Mouse (Mus musculus): Measurements from ENCODE around the gene Lhpp.
"Not testable (repeated sequence)": the region's sequence is repeated elsewhere in the genome, so short reads cannot be mapped to it uniquely, and the experiment has no call there.

Lhpp gene

DNA sequence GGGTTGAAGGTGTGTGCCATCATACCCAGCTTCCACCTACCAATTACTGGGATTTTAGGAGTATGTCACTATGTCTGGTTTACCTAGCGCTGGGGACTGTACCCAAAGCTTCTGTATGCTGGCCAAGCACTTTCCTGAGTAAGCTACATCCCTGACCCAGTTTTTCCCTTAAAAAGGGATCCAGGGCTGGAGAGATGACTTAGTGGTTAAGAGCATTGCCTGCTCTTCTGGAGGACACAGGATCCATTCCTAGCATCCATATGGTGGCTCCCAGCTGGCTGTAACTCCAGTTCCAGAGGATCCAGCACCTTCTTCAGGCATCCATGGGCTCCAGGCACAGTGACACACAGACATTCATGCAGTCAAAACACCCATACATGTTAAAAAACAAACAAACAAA lies 36.1 kb downstream of the Lhpp start:
- DNase-seq (ENCODE audit: extremely low spot score), result no peak

GRCm38 (mm10) chr7:132654412-132654811 lies 44.0 kb downstream of the Lhpp start:
- no peak for DNase-seq (ENCODE audit: extremely low spot score)

- DNase-seq (ENCODE audit: extremely low spot score), result peak; percentile 90
These were observed 45.6 kb downstream of the Lhpp start for GRCm38 (mm10) chr7:132656075-132656474.

DNA sequence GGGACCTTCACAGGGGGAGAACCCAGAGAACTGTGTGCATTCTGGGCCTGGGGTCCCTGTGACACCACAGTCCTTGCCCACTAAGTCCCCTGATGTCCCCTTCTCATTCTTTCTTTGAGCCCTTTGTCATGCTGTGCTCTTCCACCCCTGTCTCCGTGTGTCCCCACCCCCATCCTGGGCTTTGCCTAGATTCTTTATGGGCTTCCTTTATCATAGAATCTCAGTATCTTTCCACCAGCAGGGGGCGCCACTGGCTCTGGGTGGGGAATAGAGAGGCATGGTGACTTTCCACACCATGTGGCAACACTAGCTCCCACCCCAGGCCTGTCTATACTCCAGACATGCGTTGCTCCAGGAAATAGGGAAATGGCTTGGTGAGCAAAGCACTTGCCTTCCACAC lies 46.1 kb downstream of the Lhpp start:
- DNase-seq (ENCODE audit: extremely low spot score), result peak; percentile 88

DNA sequence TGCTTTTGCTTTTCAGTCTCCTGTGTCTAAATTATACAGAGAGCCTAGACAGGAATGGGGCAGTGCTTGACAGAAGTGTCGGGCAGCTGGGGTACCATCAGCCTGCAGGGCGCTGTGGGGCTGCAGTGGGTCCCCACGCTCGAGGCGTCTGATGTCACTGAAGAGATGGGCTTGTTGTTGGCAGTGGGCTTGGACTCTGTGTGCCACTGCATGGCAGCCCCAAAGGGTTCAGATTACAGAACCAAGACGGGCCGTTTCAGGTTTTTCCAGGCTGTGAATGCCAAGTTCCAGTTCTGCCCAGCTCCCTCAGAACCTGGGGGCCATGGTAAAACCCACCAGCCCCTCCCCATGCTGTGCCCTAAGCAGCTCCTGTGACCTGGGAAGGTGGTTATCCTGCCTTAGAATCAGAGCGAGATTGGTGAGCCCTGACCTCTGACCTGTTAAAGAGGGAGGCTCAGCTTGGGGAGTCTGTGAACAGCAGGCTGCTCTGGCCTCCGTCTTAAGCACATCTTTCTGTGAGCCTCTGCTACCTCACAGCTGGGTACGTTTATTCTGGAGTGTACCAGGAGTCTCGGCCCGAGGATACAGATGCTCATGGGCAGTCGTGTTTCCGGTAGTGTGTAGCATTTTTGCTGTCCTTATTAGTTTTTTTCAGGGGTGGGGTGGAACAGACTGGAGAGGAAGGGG lies 47.1 kb downstream of the Lhpp start:
- peak; percentile 43 for DNase-seq (ENCODE audit: extremely low spot score)

GRCm38 (mm10) chr7:132658058-132658450 lies 47.6 kb downstream of the Lhpp start:
- no peak for DNase-seq (ENCODE audit: extremely low spot score)

- no peak for DNase-seq (ENCODE audit: extremely low spot score)
These were observed 48.2 kb downstream of the Lhpp start for GRCm38 (mm10) chr7:132658688-132659087.

- DNase-seq (ENCODE audit: extremely low spot score), result no peak
These were observed 49.2 kb downstream of the Lhpp start for GRCm38 (mm10) chr7:132659633-132660032.

DNA sequence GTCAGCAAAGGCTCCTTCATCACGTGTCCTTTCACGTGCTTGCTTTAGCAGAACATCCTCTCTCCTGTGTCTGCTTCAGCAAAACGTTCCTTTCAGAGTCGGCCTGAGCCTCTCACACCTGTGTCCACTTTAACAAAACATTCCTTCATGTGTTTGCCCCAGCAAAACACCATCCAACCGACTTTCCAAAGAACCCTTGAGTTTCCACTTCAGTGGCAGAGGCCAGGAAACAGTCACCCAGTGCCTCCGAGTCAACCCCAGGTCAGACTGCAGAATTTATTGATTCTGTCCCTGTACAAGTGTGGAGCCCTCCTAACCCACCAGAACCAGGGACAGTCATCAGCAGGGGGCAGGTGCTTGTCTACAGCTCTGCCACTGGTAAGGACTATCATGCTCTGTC lies 52.4 kb downstream of the Lhpp start:
- DNase-seq (ENCODE audit: extremely low spot score), result not testable (repeated sequence)

DNA sequence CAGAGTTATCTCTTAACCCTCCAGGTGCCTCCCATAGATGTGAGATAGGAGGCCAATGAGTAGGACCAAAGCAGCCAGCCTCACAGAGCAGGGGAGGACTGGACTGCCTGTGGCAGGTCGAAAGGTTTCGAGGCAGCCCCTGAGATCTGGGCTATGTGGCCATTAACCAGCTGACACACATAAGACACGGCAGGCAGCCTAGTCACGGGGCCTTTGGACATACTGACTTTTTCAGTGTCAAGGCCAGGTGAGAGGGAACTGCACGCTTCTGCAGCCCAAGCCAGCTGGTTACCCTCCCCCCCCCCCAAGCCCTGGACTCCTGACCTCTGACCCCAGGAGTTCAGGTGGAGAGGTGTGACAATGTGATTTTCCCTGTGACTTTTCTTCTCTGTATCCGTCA lies 54.4 kb downstream of the Lhpp start:
- no peak for DNase-seq (ENCODE audit: extremely low spot score)

DNA sequence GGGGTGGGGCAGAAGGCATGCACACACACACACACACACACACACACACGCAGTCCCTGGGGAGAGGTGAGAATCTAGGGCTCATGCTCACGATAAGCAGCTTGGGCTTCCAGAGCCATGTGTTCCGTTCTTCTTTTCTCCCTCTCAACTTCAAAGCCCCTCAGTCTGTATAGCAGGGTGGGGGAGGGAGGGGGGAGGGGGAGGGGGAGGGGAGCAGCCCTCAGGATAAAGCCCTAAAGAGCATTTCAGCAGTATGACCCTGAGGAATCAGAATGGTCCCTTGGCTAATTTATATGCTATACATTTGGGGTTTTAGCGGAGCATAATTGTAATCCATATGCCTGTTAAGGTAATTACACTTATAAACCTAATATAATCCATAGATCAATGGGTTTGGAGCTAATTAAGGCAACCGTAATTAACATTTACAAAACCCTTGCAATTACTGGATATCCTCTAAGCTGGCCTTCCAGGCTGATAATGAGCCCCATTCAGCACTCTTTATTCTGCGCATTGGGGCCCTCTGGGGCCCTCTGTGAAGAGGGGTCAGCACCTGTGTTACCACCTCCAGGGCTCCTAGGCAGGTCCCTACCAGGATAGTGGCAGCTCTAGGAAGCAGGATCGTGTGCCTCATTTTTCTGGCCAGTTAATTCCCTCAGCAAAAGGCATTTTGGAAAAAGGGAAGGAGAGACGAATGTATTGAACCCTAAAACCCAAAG lies 55.4 kb downstream of the Lhpp start:
- DNase-seq (ENCODE audit: extremely low spot score), result no peak

GRCm38 (mm10) chr7:132666516-132666915 lies 56.1 kb downstream of the Lhpp start:
- DNase-seq (ENCODE audit: extremely low spot score), result no peak

DNA sequence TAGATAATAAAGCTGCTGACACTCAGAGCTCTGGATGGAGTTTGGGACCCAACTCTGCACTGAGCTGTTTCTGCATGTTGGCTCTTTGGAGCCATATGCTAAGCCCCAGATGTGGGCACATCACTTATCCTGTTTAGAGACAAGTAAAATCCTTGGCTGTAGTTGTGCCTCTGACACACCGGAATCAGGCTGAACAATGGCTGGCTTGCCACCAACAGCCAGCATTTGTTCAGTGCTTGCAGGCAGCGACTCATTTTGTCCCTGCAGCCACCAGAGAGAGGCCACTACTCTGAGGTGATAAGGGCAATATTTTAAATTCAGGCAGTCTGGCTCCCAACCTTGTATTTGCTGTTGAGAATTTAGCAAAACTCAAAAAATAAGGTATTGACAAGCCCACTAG lies 58.2 kb downstream of the Lhpp start:
- no peak for DNase-seq (ENCODE audit: extremely low spot score)

DNA sequence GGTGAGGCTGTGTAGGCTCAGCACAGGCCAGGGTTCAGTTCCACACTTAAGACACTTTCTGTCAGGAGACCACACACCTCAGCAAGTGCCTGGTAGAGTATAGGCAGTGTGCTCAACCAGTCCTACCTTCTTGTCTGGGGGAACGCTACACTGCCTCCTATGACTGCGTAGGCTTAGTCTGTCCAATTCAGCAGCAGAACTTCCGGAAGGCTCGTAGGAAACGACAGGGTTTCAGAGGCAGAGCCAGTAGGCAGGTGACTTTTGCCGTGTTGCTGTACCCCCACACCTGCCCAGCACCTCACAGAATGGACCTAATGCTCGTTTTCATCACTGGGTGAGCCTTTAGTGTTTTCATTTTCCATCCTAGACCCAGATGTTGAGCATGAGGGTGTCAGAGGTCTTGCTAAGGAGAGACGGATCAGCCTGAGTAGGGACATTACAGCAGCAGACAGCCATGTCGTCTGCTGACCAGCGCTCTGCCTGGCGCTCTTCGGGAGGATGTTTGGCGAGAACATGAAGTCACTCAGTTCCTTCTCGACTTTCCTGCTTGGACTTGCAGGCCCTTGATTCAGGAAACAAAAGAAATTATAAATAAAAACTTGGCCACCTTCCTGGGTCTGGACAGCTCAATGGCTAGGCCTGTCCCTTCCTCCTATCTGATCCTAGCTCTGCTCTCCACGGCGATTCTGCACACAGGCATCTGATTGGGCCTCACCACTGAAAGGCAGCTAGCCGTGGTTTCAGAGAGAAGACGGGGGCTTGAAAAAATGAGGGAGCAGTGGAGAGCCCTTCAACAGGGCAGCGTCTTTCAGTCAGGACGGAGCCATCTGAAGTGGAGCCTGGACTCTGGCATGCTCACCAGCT lies 59.8 kb downstream of the Lhpp start:
- DNase-seq (ENCODE audit: extremely low spot score), result no peak

DNA sequence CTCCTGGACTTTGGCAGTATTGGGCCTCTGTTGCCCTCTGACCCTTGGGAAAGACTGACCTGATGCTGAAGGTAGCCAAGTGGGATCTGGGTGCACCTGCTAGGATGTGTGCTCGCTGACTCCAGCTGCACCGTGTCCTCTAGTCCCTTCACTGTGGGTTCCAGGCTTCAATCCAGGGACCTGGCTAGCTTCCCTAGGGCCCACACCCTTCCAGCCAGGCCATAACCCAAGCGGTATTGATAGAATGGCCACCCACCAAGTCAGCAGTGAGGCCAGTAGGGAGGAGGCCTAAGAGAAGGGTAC lies 60.4 kb downstream of the Lhpp start:
- DNase-seq (ENCODE audit: extremely low spot score), result no peak

GRCm38 (mm10) chr7:132672481-132672959 lies 62.1 kb downstream of the Lhpp start:
- no peak for DNase-seq (ENCODE audit: extremely low spot score)

DNA sequence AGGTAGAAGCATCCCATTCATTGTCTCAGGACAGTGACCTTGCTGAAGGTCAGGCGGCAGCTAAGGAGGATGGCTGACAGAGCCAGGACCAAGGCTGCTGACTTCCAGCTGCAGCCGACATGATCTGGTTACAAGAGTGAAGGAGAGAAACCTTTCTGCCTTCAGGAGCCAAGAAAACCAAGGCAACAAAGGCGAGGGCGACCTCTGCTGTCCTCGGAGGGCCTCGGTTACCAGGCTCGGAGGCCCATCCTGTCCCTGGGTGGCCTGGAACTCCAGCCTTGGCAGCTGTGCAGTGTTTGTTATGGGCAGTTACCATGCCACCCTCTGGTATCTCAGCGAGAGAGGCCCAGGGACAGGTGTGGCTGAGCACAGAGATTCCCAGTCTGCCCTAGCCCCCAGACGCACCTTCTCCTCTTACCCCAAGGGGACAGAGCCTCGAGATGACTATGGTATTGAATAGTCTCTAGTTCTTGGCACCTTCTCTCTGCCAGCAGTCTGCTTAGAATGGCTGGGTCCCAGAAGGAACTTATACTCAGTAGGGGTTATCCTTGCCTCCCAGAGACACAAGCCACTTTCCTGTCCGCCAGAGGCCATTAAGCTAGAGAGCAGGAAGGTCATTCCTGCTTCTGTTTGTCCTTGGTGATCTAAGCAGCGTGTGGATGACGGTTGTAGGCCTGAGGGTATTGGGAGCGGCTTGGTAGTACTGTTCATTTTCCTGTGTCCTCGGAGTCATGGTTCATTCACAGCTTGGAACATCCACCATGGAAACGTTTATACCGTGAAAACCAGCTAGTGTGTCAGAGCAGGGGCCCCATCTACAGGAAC lies 63.7 kb downstream of the Lhpp start:
- peak; percentile 24 for DNase-seq (ENCODE audit: extremely low spot score)

DNA sequence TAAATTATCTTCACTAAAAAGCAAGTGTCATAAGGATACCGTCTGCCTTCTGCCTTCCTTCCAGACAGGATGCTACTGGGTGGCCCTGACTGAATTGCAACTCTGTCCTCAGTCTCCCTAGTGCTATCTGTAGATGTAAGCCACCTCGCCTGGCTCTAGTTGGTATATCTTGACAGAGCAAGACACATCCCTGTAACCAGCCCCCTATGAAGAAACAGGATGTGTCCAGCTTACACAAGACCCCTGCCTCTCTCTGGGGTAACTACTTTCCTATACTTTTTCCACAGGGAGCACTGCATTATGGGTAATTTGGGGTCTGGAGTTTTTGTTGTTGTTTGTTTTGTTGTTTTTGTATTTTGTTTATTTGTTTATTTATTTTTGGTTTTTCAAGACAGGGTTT lies 65.5 kb downstream of the Lhpp start:
- no peak for DNase-seq (ENCODE audit: extremely low spot score)

DNA sequence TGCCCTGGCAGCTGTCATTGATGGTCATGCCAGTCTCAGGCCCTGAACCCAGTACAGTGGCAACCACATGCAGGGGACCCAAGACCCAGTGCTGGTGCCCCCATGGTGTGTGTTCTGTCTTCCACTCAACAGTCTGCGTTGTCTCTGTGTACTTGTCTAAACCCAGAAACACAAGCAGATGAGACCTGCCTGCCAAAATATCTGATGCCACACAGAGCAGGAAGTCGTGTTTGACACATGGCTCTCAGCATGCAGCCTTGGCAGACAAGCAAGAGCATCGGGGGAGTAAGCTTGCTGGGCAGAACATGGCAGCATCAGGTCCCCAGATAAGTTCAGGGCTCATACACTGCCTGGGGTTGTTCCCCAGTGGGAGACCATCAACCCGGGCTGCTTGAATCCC lies 68.7 kb downstream of the Lhpp start:
- DNase-seq (ENCODE audit: extremely low spot score), result no peak

DNA sequence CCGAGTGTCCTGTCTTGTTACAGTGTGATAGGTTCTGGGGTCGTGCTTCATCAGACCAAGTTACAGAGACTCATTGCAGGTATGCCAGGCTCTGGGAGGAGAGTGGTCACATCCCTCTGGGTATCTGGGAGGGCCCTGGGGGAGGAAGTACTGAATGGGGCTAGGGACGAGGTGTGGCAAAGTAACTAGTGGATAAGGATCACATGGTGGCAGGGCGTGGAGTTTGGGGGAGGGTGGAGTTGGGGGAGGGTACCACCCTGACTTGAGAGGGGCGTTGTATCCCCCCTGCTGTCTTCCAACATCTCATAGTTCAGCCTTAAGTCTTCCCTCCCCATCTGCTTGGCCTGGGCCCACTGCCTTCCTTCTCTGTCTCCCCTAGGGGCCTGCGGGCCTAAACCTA lies 69.1 kb downstream of the Lhpp start:
- DNase-seq (ENCODE audit: extremely low spot score), result no peak

- DNase-seq (ENCODE audit: extremely low spot score), result no peak
These were observed 70.9 kb downstream of the Lhpp start for GRCm38 (mm10) chr7:132681296-132681695.

DNA sequence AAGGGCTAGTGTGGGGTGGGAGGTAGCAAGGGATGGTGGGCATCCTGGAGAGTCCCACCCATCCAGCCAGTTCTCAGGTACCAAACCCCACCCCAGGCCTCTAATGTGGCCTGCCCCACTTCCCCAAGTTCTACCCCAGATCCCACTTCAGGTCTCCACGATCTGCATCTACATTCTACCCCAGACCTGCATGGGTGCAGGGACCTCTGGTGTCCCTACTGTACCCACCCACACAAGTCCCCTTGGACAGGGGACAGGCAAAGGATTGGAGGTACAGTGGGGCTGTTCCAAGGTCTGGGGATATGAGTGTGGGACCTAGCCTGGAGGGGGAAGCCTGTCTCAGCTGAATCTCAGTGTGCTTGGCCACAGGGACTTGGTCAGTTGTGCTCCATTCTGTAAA lies 71.4 kb downstream of the Lhpp start:
- DNase-seq (ENCODE audit: extremely low spot score), result no peak

All from embryo, embryonic 9.5 days (tissue).